Mouse (Mus musculus) CH12.LX (cell line): ENCODE results near the gene Lama5. TPM values are rescaled to one million over a fixed set of nuclear protein-coding genes. Genes with fewer than 3 reads are reported as not detected.

Source experiments
- DNase-seq: peaks from one replicate; pipeline ENCODE4 v3.0.0-alpha.2; 2013; ENCODE audit errors: extremely low read depth
- H3K27ac ChIP-seq: 2 replicates; pipeline ENCODE4 v1.5.1; 2012; ENCODE audit warnings: low read depth, mild to moderate bottlenecking, control low read depth, moderate library complexity; ENCODE audit not compliant: insufficient read depth
- H3K27me3 ChIP-seq: replicated peaks from 2 replicates; pipeline ENCODE3; 2012; ENCODE audit warnings: inconsistent platforms
- H3K36me3 ChIP-seq, 2 experiments: replicated peaks in 1 of 2; 2 replicates each; pipeline versions ENCODE3 to v1.6.1; 2012; ENCODE audit warnings: inconsistent platforms in 1 of 2, low read length in 1 of 2, mild to moderate bottlenecking in 1 of 2, mixed read lengths in 1 of 2, moderate library complexity in 1 of 2; ENCODE audit not compliant: control insufficient read depth in 1 of 2, insufficient read depth in 1 of 2
- H3K4me1 ChIP-seq, 2 experiments: 2 replicates each; pipeline ENCODE4 v1.6.1; 2012; ENCODE audit warnings: inconsistent platforms in 1 of 2, moderate library complexity in 1 of 2; ENCODE audit not compliant: insufficient read depth in 2 of 2, control insufficient read depth in 1 of 2
- H3K4me2 ChIP-seq: 2 replicates; pipeline ENCODE4 v1.6.1; 2012; ENCODE audit warnings: low read depth, mild to moderate bottlenecking, control low read depth; ENCODE audit not compliant: poor library complexity, insufficient read depth, severe bottlenecking
- H3K4me3 ChIP-seq, 3 experiments: fragments of 150-350 bp in 1 of 3; sonication (generic) in 1 of 3; replicated peaks in 1 of 3; 2 replicates each; pipeline versions ENCODE3 to v1.5.1; 2011 to 2012; ENCODE audit warnings: low read depth in 2 of 3, low read length in 2 of 3, mild to moderate bottlenecking in 2 of 3, moderate library complexity in 2 of 3, control low read depth in 1 of 3, improper control_type of control experiment in 1 of 3, inconsistent platforms in 1 of 3, mixed read lengths in 1 of 3; ENCODE audit not compliant: poor library complexity in 1 of 3
- H3K79me2 ChIP-seq: replicated peaks from 2 replicates; pipeline ENCODE4 v1.6.1; 2012; ENCODE audit warnings: mild to moderate bottlenecking, moderate library complexity; ENCODE audit not compliant: control insufficient read depth, poor library complexity, insufficient read depth, severe bottlenecking; ENCODE audit errors: extremely low read depth
- H3K9ac ChIP-seq: 2 replicates; pipeline ENCODE4 v1.6.1; 2012; ENCODE audit warnings: low read depth, mild to moderate bottlenecking, control low read depth, moderate library complexity; ENCODE audit not compliant: insufficient read depth
- H3K9me3 ChIP-seq: replicated peaks from 2 replicates; pipeline ENCODE3; 2012; ENCODE audit warnings: low read length, inconsistent platforms, mixed read lengths
- CHD1 ChIP-seq: IDR thresholded peaks from 2 replicates; pipeline ENCODE4 v1.6.1; 2012; ENCODE audit warnings: low read depth, low read length, improper control_type of control experiment, inconsistent platforms
- CHD2 ChIP-seq: IDR thresholded peaks from 2 replicates; pipeline ENCODE4 v1.6.1; 2011; ENCODE audit warnings: low read length, improper control_type of control experiment
- E2F4 ChIP-seq: IDR thresholded peaks from 2 replicates; pipeline ENCODE4 v1.6.1; 2011; ENCODE audit warnings: low read depth, low read length, improper control_type of control experiment; ENCODE audit not compliant: insufficient replicate concordance
- ELF1 ChIP-seq: IDR thresholded peaks from 2 replicates; pipeline ENCODE4 v1.6.1; 2014; ENCODE audit warnings: low read depth, mild to moderate bottlenecking, inconsistent platforms, low read length, improper control_type of control experiment
- EP300 ChIP-seq: IDR thresholded peaks from 2 replicates; pipeline ENCODE4 v1.6.1; 2011; ENCODE audit warnings: low read length, improper control_type of control experiment
- ETS1 ChIP-seq: conservative IDR thresholded peaks from 2 replicates; pipeline ENCODE4 v1.6.1; 2012; ENCODE audit warnings: low read depth, mild to moderate bottlenecking, inconsistent platforms, low read length, improper control_type of control experiment, moderate library complexity
- GABPA ChIP-seq: IDR thresholded peaks from 2 replicates; pipeline ENCODE4 v1.6.1; 2012; ENCODE audit warnings: low read depth, low read length, improper control_type of control experiment, inconsistent platforms; ENCODE audit not compliant: insufficient replicate concordance
- KAT2A ChIP-seq: IDR thresholded peaks from 2 replicates; pipeline ENCODE4 v1.6.1; 2012; ENCODE audit warnings: low read length, improper control_type of control experiment, inconsistent platforms; ENCODE audit not compliant: insufficient replicate concordance
- MAFK ChIP-seq: IDR thresholded peaks from 2 replicates; pipeline ENCODE4 v1.6.1; 2011; ENCODE audit warnings: low read length, improper control_type of control experiment; ENCODE audit not compliant: insufficient replicate concordance
- MEF2A ChIP-seq: IDR thresholded peaks from 2 replicates; pipeline ENCODE4 v1.6.1; 2014; ENCODE audit warnings: low read depth, mild to moderate bottlenecking, inconsistent platforms, low read length, improper control_type of control experiment, borderline replicate concordance
- MYC ChIP-seq: IDR thresholded peaks from 2 replicates; pipeline ENCODE4 v1.6.1; 2011; ENCODE audit warnings: low read depth, mild to moderate bottlenecking, improper control_type of control experiment, low read length
- NRF1 ChIP-seq: IDR thresholded peaks from 2 replicates; pipeline ENCODE4 v1.6.1; 2014; ENCODE audit warnings: low read depth, mild to moderate bottlenecking, inconsistent platforms, low read length, improper control_type of control experiment, moderate library complexity
- PAX5 ChIP-seq: IDR thresholded peaks from 2 replicates; pipeline ENCODE4 v1.6.1; 2012; ENCODE audit warnings: low read length, inconsistent platforms, mixed read lengths
- POLR2A ChIP-seq: IDR thresholded peaks from 2 replicates; pipeline ENCODE4 v1.6.1; 2011; ENCODE audit warnings: low read depth, mild to moderate bottlenecking, improper control_type of control experiment, low read length
- POLR2AphosphoS2 ChIP-seq: IDR thresholded peaks from 2 replicates; pipeline ENCODE4 v1.6.1; 2011; ENCODE audit warnings: low read depth, low read length, improper control_type of control experiment
- RAD21 ChIP-seq: IDR thresholded peaks from 2 replicates; pipeline ENCODE4 v1.6.1; 2011; ENCODE audit warnings: low read depth, mild to moderate bottlenecking, low read length, improper control_type of control experiment, moderate library complexity
- RCOR1 ChIP-seq: conservative IDR thresholded peaks from 2 replicates; pipeline ENCODE4 v1.6.1; 2012; ENCODE audit warnings: low read depth, mild to moderate bottlenecking, inconsistent platforms, low read length, improper control_type of control experiment
- SMC3 ChIP-seq: IDR thresholded peaks from 2 replicates; pipeline ENCODE4 v1.6.1; 2011; ENCODE audit warnings: low read depth, low read length, improper control_type of control experiment
- USF2 ChIP-seq: conservative IDR thresholded peaks from 2 replicates; pipeline ENCODE4 v1.6.1; 2011; ENCODE audit warnings: low read depth, low read length, improper control_type of control experiment
- ZNF384 ChIP-seq: IDR thresholded peaks from 2 replicates; pipeline ENCODE4 v1.6.1; 2012; ENCODE audit warnings: low read depth, low read length, improper control_type of control experiment, inconsistent platforms
- dilution Hi-C: fragments of 300-500 bp; cut with MboI; formaldehyde crosslinking; loops from 2 replicates; pipeline ENCODE4 v1.14.3; 2020; ENCODE audit warnings: low sequenced_read_pairs; ENCODE audit not compliant: extremely low pct_unique_long_range_greater_than_20kb, extremely low pct_ligation_motif_present
- in situ Hi-C: fragments of 300-500 bp; cut with MboI; formaldehyde crosslinking; loops from 3 replicates; pipeline ENCODE4 v1.14.3; 2019; ENCODE audit warnings: low sequenced_read_pairs, low pct_ligation_motif_present, low pct_unique_long_range_greater_than_20kb, mixed read lengths
- polyA plus RNA-seq: library from polyadenylated mRNA; unstranded; fragments of >175 nt; gene quantifications from 2 replicates; pipeline ENCODE4 v1.2.1, GENCODE M21; 2012; ENCODE audit warnings: low read depth; ENCODE audit not compliant: insufficient read length
- total RNA-seq, 2 experiments: library from RNA; depleted of rRNA; stranded (reverse); fragments of 300-350 nt in 1 of 2; fragments of >200 nt in 1 of 2; gene quantifications; 2 replicates each; pipeline ENCODE4 v1.2.3; 2012 to 2014

Gene Lama5
- total and polyA plus RNA-seq, 3 experiments, result 0.20 to 0.85 (median 0.67) TPM

DNA sequence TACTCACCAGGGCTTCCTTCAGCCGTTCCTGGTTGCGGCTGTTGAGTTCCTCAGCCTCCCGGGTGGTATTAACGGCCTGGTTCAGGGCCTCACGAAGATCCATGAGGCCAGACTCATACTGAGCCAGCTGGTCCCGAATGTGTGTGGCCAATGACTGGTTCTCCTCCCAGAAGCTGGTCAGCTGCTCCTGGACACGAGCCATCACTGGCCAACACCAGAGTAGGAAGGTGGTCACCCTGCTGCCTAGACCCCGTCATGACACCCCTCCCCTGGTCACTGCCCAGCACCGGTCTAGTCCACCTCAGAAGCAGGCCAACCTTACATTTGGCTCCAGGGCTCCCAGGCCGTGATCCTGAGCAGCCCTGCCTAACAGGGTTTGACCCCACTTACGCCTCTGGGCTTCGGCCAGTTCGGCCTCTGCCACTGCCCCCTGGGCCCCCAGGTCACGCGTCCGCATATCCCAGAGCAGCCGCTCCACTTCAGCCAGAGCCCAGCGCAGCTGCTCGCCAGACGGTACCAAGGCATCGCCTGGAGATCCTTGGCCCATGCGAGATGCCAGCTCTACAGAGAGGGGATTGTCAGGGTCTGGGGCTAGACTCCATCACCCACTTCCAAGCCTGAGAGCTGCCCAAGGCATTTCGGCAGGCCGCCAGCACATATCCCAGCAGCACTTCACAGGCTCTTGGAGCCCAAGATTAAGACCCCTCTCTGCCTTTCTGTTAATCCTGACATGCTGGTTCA, 41.5 kb downstream of the Lama5 start:
- in situ Hi-C loops, result loop anchor here (5.0 kb wide), 1 partner anchor 68 kb away; no protein-coding TSS in a partner anchor
- no peak for TF ChIP-seq NRF1
- no peak for TF ChIP-seq RCOR1
- TF ChIP-seq GABPA, result no peak
- TF ChIP-seq PAX5, result no peak
- no peak for TF ChIP-seq EP300
- TF ChIP-seq MEF2A, result no peak
- no peak for TF ChIP-seq POLR2A
- no peak for TF ChIP-seq RAD21
- TF ChIP-seq USF2, result no peak
- no peak for TF ChIP-seq E2F4
- no peak for TF ChIP-seq ZNF384
- TF ChIP-seq SMC3, result no peak
- no peak for TF ChIP-seq ELF1
- H3K27me3 ChIP-seq, result peaks cover 23% of the 10 kb centered on the region
- no peak for DNase-seq
- no peaks in the 10 kb centered on the region for H3K9me3 ChIP-seq
- H3K27ac ChIP-seq, result no peak overlapping the region
- peaks cover 0 to 31% of the 10 kb centered on the region in 2 experiments for H3K36me3 ChIP-seq
- no peak overlapping the region for H3K4me2 ChIP-seq
- H3K79me2 ChIP-seq, result no peaks in the 10 kb centered on the region
- dilution Hi-C loops, result no loop called here
- no peak overlapping the region for H3K9ac ChIP-seq
- H3K4me1 ChIP-seq, result no peaks in the 10 kb centered on the region
- no peak overlapping the region for H3K4me3 ChIP-seq

DNA sequence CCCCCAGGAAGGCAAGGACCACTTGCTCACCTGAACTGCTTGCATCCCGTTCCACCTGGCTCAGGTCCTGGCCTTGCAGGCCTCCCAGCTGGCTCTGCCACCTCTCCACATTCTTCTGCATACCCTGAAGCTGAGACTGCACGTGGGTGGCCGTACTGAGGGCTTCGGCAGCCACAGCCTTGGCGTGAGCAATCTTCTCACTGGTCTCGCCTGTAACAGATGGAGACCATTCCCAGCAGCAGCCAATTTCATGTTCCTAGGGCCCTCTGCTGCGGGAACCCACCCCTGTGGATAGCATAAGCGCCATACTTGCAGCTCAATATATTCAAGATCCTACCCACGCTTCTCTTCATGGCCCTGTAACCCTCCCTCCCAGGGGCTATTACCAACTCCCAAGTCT, 44.1 kb downstream of the Lama5 start:
- no peak for TF ChIP-seq MAFK
- TF ChIP-seq POLR2AphosphoS2, result no peak
- no peak for TF ChIP-seq KAT2A
- no peak for TF ChIP-seq ZNF384
- no peak for TF ChIP-seq CHD2
- TF ChIP-seq RAD21, result no peak
- no peak for TF ChIP-seq ELF1
- no peak for TF ChIP-seq SMC3
- TF ChIP-seq MYC, result no peak
- TF ChIP-seq ETS1, result no peak
- TF ChIP-seq NRF1, result no peak
- TF ChIP-seq MEF2A, result no peak
- no peak for TF ChIP-seq RCOR1
- no peak for TF ChIP-seq CHD1
- in situ Hi-C loops, result loop anchor here (5.0 kb wide), 1 partner anchor 71 kb away; no protein-coding TSS in a partner anchor
- peaks cover 23 to 57% of the 10 kb centered on the region in 2 experiments for H3K36me3 ChIP-seq

More for the DNA sequence above, 44.1 kb downstream of the Lama5 start:
- no peak overlapping the region for H3K27ac ChIP-seq
- dilution Hi-C loops, result no loop called here
- no peak for DNase-seq
- no peak overlapping the region for H3K4me3 ChIP-seq
- no peak overlapping the region for H3K4me2 ChIP-seq
- no peaks in the 10 kb centered on the region for H3K79me2 ChIP-seq
- no peak overlapping the region for H3K9ac ChIP-seq
- H3K9me3 ChIP-seq, result no peaks in the 10 kb centered on the region
- no peaks in the 10 kb centered on the region for H3K4me1 ChIP-seq
- H3K27me3 ChIP-seq, result peaks cover 9% of the 10 kb centered on the region
